Mouse (Mus musculus): ENCODE results near the gene Slc23a3. TPM values are rescaled to one million over a fixed set of nuclear protein-coding genes. Genes with fewer than 3 reads are reported as not detected.

Slc23a3 gene
- 0.72 and 1.4 TPM in 2 replicates for polyA plus RNA-seq (2014; fragmentation: Nextera tagmentation; extraction: Ambion mirVana)

DNA sequence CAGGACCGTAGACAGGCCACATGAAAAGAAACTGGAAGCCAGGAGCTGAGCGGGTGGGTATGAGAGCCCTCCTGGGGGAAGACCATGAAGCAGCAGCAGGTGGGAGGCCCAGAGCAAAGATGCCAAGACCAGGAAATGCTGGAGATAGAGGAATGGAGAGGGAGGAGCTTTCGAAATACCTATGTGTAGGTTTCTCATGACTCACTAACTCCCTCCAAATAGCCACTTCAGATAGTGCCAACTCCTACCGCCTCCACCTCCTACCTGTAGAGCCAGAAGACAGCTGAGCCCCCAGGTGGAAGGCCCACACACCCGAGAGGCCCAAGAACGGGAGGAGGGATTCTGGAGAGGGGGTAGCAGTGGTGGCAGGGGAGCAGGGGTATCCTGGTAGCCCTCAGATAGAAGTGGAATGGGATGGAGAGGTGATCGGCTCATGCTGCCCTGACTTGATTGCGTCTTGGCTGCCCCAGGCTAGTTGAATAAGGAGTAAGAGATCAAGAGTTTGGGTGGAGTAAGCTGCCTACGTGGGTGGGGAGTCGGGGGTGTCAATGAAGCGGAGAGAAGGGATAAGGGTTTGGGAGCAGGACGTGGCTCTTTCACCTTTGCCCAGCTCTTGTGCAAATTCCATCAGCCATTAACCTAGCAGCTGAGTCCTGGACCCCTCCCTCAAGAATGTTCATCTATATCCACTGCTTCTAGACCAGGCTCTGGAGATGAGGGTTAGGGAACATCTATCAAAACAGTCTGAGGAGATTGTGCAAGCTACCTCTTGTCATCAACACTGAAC is at the start of gene Slc23a3:
Gene Slc23a3 (minus strand): TSS at position 470 of the 787 bp plus-strand sequence.
- H3K36me3 ChIP-seq (ENCODE audit: control insufficient read depth, insufficient read depth, low read length), result peaks cover 40% of the 10 kb centered on the region
- H3K27me3 ChIP-seq (ENCODE audit: control insufficient read depth, insufficient read depth, low read length), result no peaks in the 10 kb centered on the region
- 54% methylated on average over 12 of the region's 12 CpGs for WGBS
- H3K9ac ChIP-seq (ENCODE audit: low read length), result no peak within 1 kb of the TSS
- no peaks in the 10 kb centered on the region for H3K4me1 ChIP-seq (ENCODE audit: control insufficient read depth in 2 of 2, insufficient read depth in 2 of 2, low read length in 2 of 2)
- no peak for ATAC-seq (ENCODE audit: insufficient number of reproducible peaks, insufficient read depth, low FRiP score, low read depth)
- no peak within 1 kb of the TSS for H3K27ac ChIP-seq (replicated peaks in 1 of 2; ENCODE audit: control insufficient read depth in 1 of 2, insufficient read depth in 1 of 2, low read depth in 2 of 2, low read length in 2 of 2)
- H3K4me2 ChIP-seq (ENCODE audit: low read length), result no peak within 1 kb of the TSS
- H3K4me3 ChIP-seq (ENCODE audit: control insufficient read depth in 1 of 2, insufficient read depth in 1 of 2, low read depth in 1 of 2, low read length in 2 of 2), result no peak within 1 kb of the TSS
- no peaks in the 10 kb centered on the region for H3K9me3 ChIP-seq (ENCODE audit: control insufficient read depth, low read length)

GRCm38 (mm10) chr1:75182160-75182559 is 48.5 kb upstream of the Slc23a3 start:
- Histone ChIP-seq H3K27ac (replicated peaks in 1 of 2; ENCODE audit: control insufficient read depth in 1 of 2, insufficient read depth in 1 of 2, low read depth in 2 of 2, low read length in 2 of 2) (no peak overlapping the region), H3K36me3 (ENCODE audit: control insufficient read depth, insufficient read depth, low read length) (peaks cover 67% of the 10 kb centered on the region), H3K9me3 (ENCODE audit: control insufficient read depth, low read length) (no peaks in the 10 kb centered on the region), H3K4me2 (ENCODE audit: low read length) (no peak overlapping the region), H3K4me1 (ENCODE audit: control insufficient read depth in 2 of 2, insufficient read depth in 2 of 2, low read length in 2 of 2) (peaks cover 4 to 14% of the 10 kb centered on the region in 2 experiments; a peak in 3 of 4 replicates), H3K27me3 (ENCODE audit: control insufficient read depth, insufficient read depth, low read length) (no peaks in the 10 kb centered on the region), H3K9ac (ENCODE audit: low read length) (no peak overlapping the region), H3K4me3 (ENCODE audit: control insufficient read depth in 1 of 2, insufficient read depth in 1 of 2, low read depth in 1 of 2, low read length in 2 of 2) (no peak overlapping the region)
- ATAC-seq (ENCODE audit: insufficient number of reproducible peaks, insufficient read depth, low FRiP score, low read depth), result no peak
- WGBS, result 67% methylated on average over 4 of the region's 4 CpGs

GRCm38 (mm10) chr1:75181377-75181870 is 47.7 kb upstream of the Slc23a3 start:
- WGBS, result 77% methylated on average over 4 of the region's 4 CpGs
- H3K4me2 ChIP-seq (ENCODE audit: low read length), result no peak overlapping the region
- H3K27ac ChIP-seq (replicated peaks in 1 of 2; ENCODE audit: control insufficient read depth in 1 of 2, insufficient read depth in 1 of 2, low read depth in 2 of 2, low read length in 2 of 2), result no peak overlapping the region
- peaks cover 4 to 14% of the 10 kb centered on the region in 2 experiments; a peak in 3 of 4 replicates for H3K4me1 ChIP-seq (ENCODE audit: control insufficient read depth in 2 of 2, insufficient read depth in 2 of 2, low read length in 2 of 2)
- H3K36me3 ChIP-seq (ENCODE audit: control insufficient read depth, insufficient read depth, low read length), result peaks cover 65% of the 10 kb centered on the region
- H3K9ac ChIP-seq (ENCODE audit: low read length), result no peak overlapping the region
- no peak overlapping the region for H3K4me3 ChIP-seq (ENCODE audit: control insufficient read depth in 1 of 2, insufficient read depth in 1 of 2, low read depth in 1 of 2, low read length in 2 of 2)
- no peaks in the 10 kb centered on the region for H3K9me3 ChIP-seq (ENCODE audit: control insufficient read depth, low read length)
- no peak for ATAC-seq (ENCODE audit: insufficient number of reproducible peaks, insufficient read depth, low FRiP score, low read depth)
- H3K27me3 ChIP-seq (ENCODE audit: control insufficient read depth, insufficient read depth, low read length), result no peaks in the 10 kb centered on the region

GRCm38 (mm10) chr1:75180741-75181140 is 47.1 kb upstream of the Slc23a3 start:
- Histone ChIP-seq H3K4me1 (ENCODE audit: control insufficient read depth in 2 of 2, insufficient read depth in 2 of 2, low read length in 2 of 2) (peaks cover 4 to 14% of the 10 kb centered on the region in 2 experiments; a peak in 3 of 4 replicates), H3K27me3 (ENCODE audit: control insufficient read depth, insufficient read depth, low read length) (no peaks in the 10 kb centered on the region), H3K36me3 (ENCODE audit: control insufficient read depth, insufficient read depth, low read length) (peaks cover 65% of the 10 kb centered on the region), H3K9ac (ENCODE audit: low read length) (peak overlapping the region; percentile 52), H3K9me3 (ENCODE audit: control insufficient read depth, low read length) (no peaks in the 10 kb centered on the region), H3K4me3 (ENCODE audit: control insufficient read depth in 1 of 2, insufficient read depth in 1 of 2, low read depth in 1 of 2, low read length in 2 of 2) (peak overlapping the region in 1 of 2 experiments; percentile 62; a peak in 1 of 4 replicates), H3K27ac (replicated peaks in 1 of 2; ENCODE audit: control insufficient read depth in 1 of 2, insufficient read depth in 1 of 2, low read depth in 2 of 2, low read length in 2 of 2) (0 out of 4 replicates have a peak overlapping the region, but pooled peaks of 1 of the 2 experiments have one; percentile 9), H3K4me2 (ENCODE audit: low read length) (peak overlapping the region; percentile 97)
- WGBS, result 22% methylated on average over 7 of the region's 7 CpGs
- ATAC-seq (ENCODE audit: insufficient number of reproducible peaks, insufficient read depth, low FRiP score, low read depth), result no peak

GRCm38 (mm10) chr1:75180105-75180590 is 46.5 kb upstream of the Slc23a3 start, which contains the start of gene Abcb6:
Gene Abcb6 (minus strand): TSS chr1:75180392.
- WGBS, result under 1% methylated on average over 30 of the region's 31 CpGs
- H3K4me2 ChIP-seq (ENCODE audit: low read length), result peak within 1 kb of the TSS; percentile 97

GRCm38 (mm10) chr1:75179334-75180104 is 45.8 kb upstream of the Slc23a3 start:
- peaks cover 64% of the 10 kb centered on the region for H3K36me3 ChIP-seq (ENCODE audit: control insufficient read depth, insufficient read depth, low read length)
- peak overlapping the region; percentile 62 to 63 for H3K4me3 ChIP-seq (ENCODE audit: control insufficient read depth in 1 of 2, insufficient read depth in 1 of 2, low read depth in 1 of 2, low read length in 2 of 2)
- peak overlapping the region; percentile 97 for H3K4me2 ChIP-seq (ENCODE audit: low read length)
- no peaks in the 10 kb centered on the region for H3K9me3 ChIP-seq (ENCODE audit: control insufficient read depth, low read length)
- 7% methylated on average over 22 of the region's 23 CpGs for WGBS
- H3K9ac ChIP-seq (ENCODE audit: low read length), result peak overlapping the region; percentile 73
- H3K27me3 ChIP-seq (ENCODE audit: control insufficient read depth, insufficient read depth, low read length), result no peaks in the 10 kb centered on the region
- H3K27ac ChIP-seq (replicated peaks in 1 of 2; ENCODE audit: control insufficient read depth in 1 of 2, insufficient read depth in 1 of 2, low read depth in 2 of 2, low read length in 2 of 2), result peak overlapping the region in 1 of 2 experiments; percentile 35; a peak in 1 of 4 replicates
- H3K4me1 ChIP-seq (ENCODE audit: control insufficient read depth in 2 of 2, insufficient read depth in 2 of 2, low read length in 2 of 2), result peaks cover 4 to 14% of the 10 kb centered on the region in 2 experiments; a peak in 3 of 4 replicates
- peak; percentile 14; the same call in 1 of the 2 replicates for ATAC-seq (ENCODE audit: insufficient number of reproducible peaks, insufficient read depth, low FRiP score, low read depth)

More at GRCm38 (mm10) chr1:75180105-75180590, 46.5 kb upstream of the Slc23a3 start, which contains the start of gene Abcb6:
- no peaks in the 10 kb centered on the region for H3K9me3 ChIP-seq (ENCODE audit: control insufficient read depth, low read length)
- peaks cover 4 to 14% of the 10 kb centered on the region in 2 experiments; a peak in 3 of 4 replicates for H3K4me1 ChIP-seq (ENCODE audit: control insufficient read depth in 2 of 2, insufficient read depth in 2 of 2, low read length in 2 of 2)
- no peaks in the 10 kb centered on the region for H3K27me3 ChIP-seq (ENCODE audit: control insufficient read depth, insufficient read depth, low read length)
- peak within 1 kb of the TSS; percentile 73 for H3K9ac ChIP-seq (ENCODE audit: low read length)
- H3K36me3 ChIP-seq (ENCODE audit: control insufficient read depth, insufficient read depth, low read length), result peaks cover 64% of the 10 kb centered on the region
- peak; percentile 82 for ATAC-seq (ENCODE audit: insufficient number of reproducible peaks, insufficient read depth, low FRiP score, low read depth)
- peak within 1 kb of the TSS; percentile 62 to 63 for H3K4me3 ChIP-seq (ENCODE audit: control insufficient read depth in 1 of 2, insufficient read depth in 1 of 2, low read depth in 1 of 2, low read length in 2 of 2)
- H3K27ac ChIP-seq (replicated peaks in 1 of 2; ENCODE audit: control insufficient read depth in 1 of 2, insufficient read depth in 1 of 2, low read depth in 2 of 2, low read length in 2 of 2), result peak within 1 kb of the TSS in 1 of 2 experiments; percentile 35; a peak in 1 of 4 replicates
